Mouse (Mus musculus) embryonic fibroblast, embryonic 13.5 days (primary cell): Measurements from ENCODE around the gene Lpar2. TPM values are rescaled to one million over a fixed set of nuclear protein-coding genes. Genes with fewer than 3 reads are reported as not detected.

Experiments
- H3K27ac ChIP-seq: 2 replicates; pipeline ENCODE4 v1.5.1; 2012; ENCODE audit warnings: low read length, control low read depth, inconsistent platforms; ENCODE audit not compliant: insufficient read depth
- H3K4me1 ChIP-seq: 2 replicates; pipeline ENCODE4 v1.6.1; 2011; ENCODE audit warnings: low read length; ENCODE audit not compliant: control insufficient read depth, insufficient read depth
- H3K4me3 ChIP-seq: 2 replicates; pipeline ENCODE4 v1.5.1; 2011; ENCODE audit warnings: mild to moderate bottlenecking, control low read depth, low read length; ENCODE audit not compliant: insufficient read depth
- CTCF ChIP-seq: IDR thresholded peaks from 2 replicates; pipeline ENCODE4 v1.5.1; 2011; ENCODE audit warnings: mild to moderate bottlenecking, control low read depth, low read length, moderate library complexity, borderline replicate concordance; ENCODE audit not compliant: insufficient read depth
- POLR2A ChIP-seq: IDR thresholded peaks from 2 replicates; pipeline ENCODE4 v1.6.1; 2011; ENCODE audit warnings: low read depth, mild to moderate bottlenecking, control low read depth, low read length, moderate library complexity
- polyA plus RNA-seq: library from polyadenylated mRNA; stranded (reverse); fragments of >200 nt; gene quantifications from 2 replicates; pipeline ENCODE4 v1.2.4, GENCODE M21; 2011; ENCODE audit warnings: low read depth; ENCODE audit not compliant: missing spikeins, insufficient read length

Gene Lpar2
- polyA plus RNA-seq, 1 experiment = 4.0 TPM

DNA sequence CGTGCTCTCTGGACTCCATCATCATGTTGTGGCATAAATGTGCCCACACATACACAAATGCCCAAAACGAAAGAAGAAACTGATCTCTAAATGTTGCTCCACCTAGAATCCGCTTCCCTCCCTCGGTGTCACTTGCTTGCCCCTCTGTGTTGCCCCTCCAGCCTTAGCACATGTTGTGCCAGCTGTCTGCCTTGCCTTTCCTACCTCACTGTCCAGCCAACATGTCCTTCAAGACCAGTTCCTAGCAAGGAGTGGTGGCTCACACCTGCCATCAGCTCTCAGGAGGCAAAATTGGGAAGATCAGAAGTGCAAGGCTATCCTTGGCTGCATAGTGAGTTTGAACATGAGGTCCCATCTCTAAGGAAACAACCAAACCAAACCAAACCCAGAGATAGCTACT, 55.2 kb downstream of the Lpar2 start:
- H3K4me3 ChIP-seq = no peak overlapping the region
- no peaks in the 10 kb centered on the region for H3K4me1 ChIP-seq
- no peak for TF ChIP-seq CTCF
- no peak for TF ChIP-seq POLR2A
- no peak overlapping the region for H3K27ac ChIP-seq

DNA sequence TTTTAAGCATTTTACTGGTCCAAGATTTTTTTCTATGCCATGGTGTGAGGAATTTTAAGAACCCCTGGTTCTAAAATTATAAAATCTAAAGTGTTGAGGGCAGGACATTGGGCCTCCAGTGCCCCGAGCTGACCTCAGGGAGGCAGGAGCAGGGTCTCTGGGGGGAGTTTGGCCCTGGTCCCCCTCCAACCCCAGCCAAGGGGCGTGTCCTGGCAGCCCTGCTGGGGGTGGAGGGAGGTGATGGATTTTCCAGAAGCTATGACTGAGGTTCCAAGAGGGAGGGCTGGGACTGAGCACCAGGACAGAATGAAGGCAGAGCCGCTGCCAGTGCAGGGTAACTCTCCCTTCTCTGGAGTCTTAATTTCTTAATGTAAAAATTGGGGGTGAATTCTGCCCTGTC, 55.8 kb downstream of the Lpar2 start:
- Histone ChIP-seq H3K27ac (no peak overlapping the region), H3K4me1 (no peaks in the 10 kb centered on the region), H3K4me3 (no peak overlapping the region)
- no peak for TF ChIP-seq CTCF
- TF ChIP-seq POLR2A = no peak

DNA sequence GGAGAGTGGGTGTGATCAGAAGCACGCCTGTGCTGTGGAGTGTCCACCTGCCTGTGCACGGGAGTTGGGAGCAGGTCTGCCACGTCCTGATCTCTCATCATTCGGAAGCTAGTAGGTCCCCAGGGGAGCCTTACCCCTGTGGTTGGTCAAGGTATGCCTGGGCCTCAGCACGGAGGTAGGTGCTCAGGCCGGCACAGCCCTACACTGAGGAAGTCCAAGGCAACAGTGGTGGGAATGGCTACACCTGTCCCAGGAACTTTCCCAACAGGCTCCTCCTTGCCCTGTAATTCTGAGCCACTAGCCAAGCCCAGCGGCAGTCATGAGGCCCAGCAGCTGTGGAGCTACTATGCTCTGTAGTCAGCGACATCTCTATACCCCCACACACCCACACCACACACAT, 57.4 kb downstream of the Lpar2 start:
- H3K4me1 ChIP-seq = no peaks in the 10 kb centered on the region
- H3K4me3 ChIP-seq = no peak overlapping the region
- TF ChIP-seq CTCF (no peak), POLR2A (no peak)
- no peak overlapping the region for H3K27ac ChIP-seq

Other genes starting within 250 kb of the Lpar2 start
- gene Zfp868, start 196.9 kb upstream of the Lpar2 start, polyA plus RNA-seq = 8.8 and 13.2 TPM in 2 replicates
- gene Zfp964, start 167.9 kb upstream of the Lpar2 start, polyA plus RNA-seq = 2.5 and 2.7 TPM in 2 replicates
- gene Zfp869, start 111.7 kb upstream of the Lpar2 start, polyA plus RNA-seq = 18.1 and 24.1 TPM in 2 replicates
- gene Zfp963, start 72.5 kb upstream of the Lpar2 start, polyA plus RNA-seq = 2.8 and 3.0 TPM in 2 replicates
- gene Gm20422, start 47.5 kb upstream of the Lpar2 start, polyA plus RNA-seq = 0.90 and 1.3 TPM in 2 replicates
- 27.1 and 28.0 TPM in 2 replicates for gene Atp13a1, start 31.3 kb upstream of the Lpar2 start, polyA plus RNA-seq
- gene Zfp866, start 31.3 kb upstream of the Lpar2 start, polyA plus RNA-seq = 22.9 and 31.2 TPM in 2 replicates
- 13.5 and 15.9 TPM in 2 replicates for gene Gmip, start 13.8 kb upstream of the Lpar2 start, polyA plus RNA-seq
- gene Pbx4, start 10.1 kb downstream of the Lpar2 start, polyA plus RNA-seq = 2.5 and 3.6 TPM in 2 replicates
- not detected in 2 replicates for gene Cilp2, start 65.3 kb downstream of the Lpar2 start, polyA plus RNA-seq
- 0.39 and 0.50 TPM in 2 replicates for gene Tssk6, start 79.8 kb downstream of the Lpar2 start, polyA plus RNA-seq
- 62.9 and 77.5 TPM in 2 replicates for gene Ndufa13, start 80.1 kb downstream of the Lpar2 start, polyA plus RNA-seq
- not detected in 2 replicates for gene Yjefn3, start 80.3 kb downstream of the Lpar2 start, polyA plus RNA-seq
- 63.8 and 67.2 TPM in 2 replicates for gene Gatad2a, start 174.0 kb downstream of the Lpar2 start, polyA plus RNA-seq
- gene Mau2, start 220.3 kb downstream of the Lpar2 start, polyA plus RNA-seq = 25.8 and 31.6 TPM in 2 replicates
- gene Sugp1, start 220.4 kb downstream of the Lpar2 start, polyA plus RNA-seq = 20.5 and 23.9 TPM in 2 replicates